Mouse (Mus musculus) intestine, postnatal 0 days (tissue): ENCODE data around the gene Myrf. TPM values are rescaled to one million over a fixed set of nuclear protein-coding genes. Genes with fewer than 3 reads are reported as not detected.

Experiments used
- ATAC-seq: fragments of 200-750 bp; cut with Nextera tagmentation; 2 replicates; pipeline ENCODE4 v1.8.0; 2017; ENCODE audit warnings: mild to moderate bottlenecking, moderate TSS enrichment, moderate library complexity
- H3K27ac ChIP-seq: fragments of 300-500 bp; sonication (generic); 2 replicates; pipeline ENCODE4 v1.5.1; 2014; ENCODE audit warnings: mild to moderate bottlenecking, low read depth, low read length, moderate library complexity
- H3K27me3 ChIP-seq: fragments of 300-500 bp; sonication (generic); replicated peaks from 2 replicates; pipeline ENCODE4 v1.6.1; 2014; ENCODE audit warnings: low read length, mixed read lengths; ENCODE audit not compliant: control insufficient read depth, insufficient read depth
- H3K36me3 ChIP-seq: fragments of 300-500 bp; sonication (generic); 2 replicates; pipeline ENCODE4 v1.6.1; 2014; ENCODE audit warnings: mild to moderate bottlenecking, moderate library complexity; ENCODE audit not compliant: control insufficient read depth, insufficient read depth
- H3K4me1 ChIP-seq: fragments of 300-500 bp; sonication (generic); replicated peaks from 2 replicates; pipeline ENCODE4 v1.6.1; 2014; ENCODE audit warnings: antibody characterized with exemption, low read length, mixed read lengths; ENCODE audit not compliant: control insufficient read depth, insufficient read depth
- H3K4me2 ChIP-seq: fragments of 300-500 bp; sonication (generic); replicated peaks from 2 replicates; pipeline ENCODE4 v1.6.1; 2014; ENCODE audit warnings: low read depth, mild to moderate bottlenecking, moderate library complexity
- H3K4me3 ChIP-seq: fragments of 300-500 bp; sonication (generic); 2 replicates; pipeline ENCODE4 v1.5.1; 2014; ENCODE audit warnings: low read depth, low read length
- H3K9ac ChIP-seq: fragments of 300-500 bp; sonication (generic); 2 replicates; pipeline ENCODE4 v1.6.1; 2014; ENCODE audit warnings: mild to moderate bottlenecking, low read depth, low read length
- H3K9me3 ChIP-seq: fragments of 300-500 bp; sonication (generic); 2 replicates; pipeline ENCODE4 v1.6.1; 2016; ENCODE audit warnings: mixed run types; ENCODE audit not compliant: control insufficient read depth
- CTCF ChIP-seq: sonication (generic); IDR thresholded peaks from 2 replicates; pipeline ENCODE4 v1.5.1; 2016; ENCODE audit warnings: low read depth, mild to moderate bottlenecking, control low read depth, antibody characterized with exemption, moderate library complexity
- WGBS: fragments of 180-500 bp; shearing (Covaris S2); extraction: QIAGEN DNeasy Blood & Tissue Kit; methylation state at CpG from one replicate; pipeline ENCODE4 v1.1.7; 2014; 5-methylcytosine and 5-hydroxymethylcytosine counted together
- polyA plus RNA-seq: library from polyadenylated mRNA; unstranded; fragments of >200 nt; fragmentation: Nextera tagmentation; extraction: Ambion mirVana; gene quantifications from 2 replicates; pipeline ENCODE4 v1.2.1, GENCODE M21; 2015

Gene Myrf
- polyA plus RNA-seq, 1 experiment from 2014 or later, result 4.1 TPM

DNA sequence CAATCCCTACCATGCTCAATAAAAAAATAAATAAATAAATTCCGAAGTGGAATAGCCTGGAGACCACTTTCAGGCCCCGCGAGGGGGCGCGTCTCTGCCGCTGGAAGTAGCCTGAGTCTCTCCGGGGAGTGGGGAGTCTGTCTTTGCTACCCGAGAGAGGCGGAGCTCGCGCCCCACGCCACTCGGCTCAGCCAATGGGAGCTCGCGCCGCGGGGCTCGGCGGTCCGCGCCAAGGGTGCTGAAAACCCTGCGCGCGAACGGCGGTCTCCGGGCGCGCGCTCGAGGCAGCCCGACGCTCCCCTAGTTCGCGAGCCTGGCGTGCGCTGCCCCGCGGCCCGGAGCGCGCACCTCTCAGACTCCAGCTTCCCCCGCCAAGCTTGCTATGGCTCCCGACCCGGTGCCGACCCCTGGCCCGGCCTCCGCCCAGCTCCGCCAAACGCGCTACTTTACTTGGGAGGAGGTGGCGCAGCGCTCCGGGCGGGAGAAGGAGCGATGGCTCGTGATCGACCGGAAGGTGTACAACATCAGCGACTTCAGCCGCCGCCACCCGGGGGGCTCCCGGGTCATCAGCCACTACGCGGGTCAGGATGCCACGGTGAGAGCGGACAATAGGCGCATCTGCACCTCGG lies 57.8 kb downstream of the Myrf start, which contains the start of gene Fads1:
Fads1 (plus strand) TSS at position 219 of the 629 bp plus-strand sequence.
- H3K9me3 ChIP-seq, result no peaks in the 10 kb centered on the region
- under 1% methylated on average over 70 of the region's 70 CpGs for WGBS
- peaks cover 16% of the 10 kb centered on the region; the same call in 1 of the 2 replicates for H3K36me3 ChIP-seq

DNA sequence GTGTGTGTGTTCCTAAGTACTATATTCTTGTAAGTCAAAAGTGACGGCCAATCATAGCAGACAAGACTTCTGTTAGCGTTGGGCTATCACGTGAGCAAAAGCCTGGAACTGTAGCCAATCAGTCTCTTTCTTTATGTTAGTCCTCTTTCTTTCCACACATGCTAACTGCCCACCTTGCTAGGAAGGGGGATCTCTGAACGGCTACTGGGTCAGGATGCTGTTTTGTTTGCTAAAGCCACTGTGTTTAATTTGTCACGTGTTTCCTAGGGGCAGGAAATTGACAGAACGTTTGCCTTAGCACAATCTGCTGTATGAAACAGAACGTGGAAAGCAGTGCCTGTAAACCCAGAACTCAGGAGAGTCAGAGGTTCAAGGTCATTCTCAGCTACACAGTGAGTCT lies 58.4 kb downstream of the Myrf start:
- Histone ChIP-seq H3K27ac (no peak overlapping the region), H3K4me1 (no peaks in the 10 kb centered on the region; the same call in 1 of the 2 replicates), H3K36me3 (peaks cover 13% of the 10 kb centered on the region; the same call in 1 of the 2 replicates), H3K9me3 (no peaks in the 10 kb centered on the region), H3K4me3 (peak overlapping the region; percentile 92), H3K27me3 (no peaks in the 10 kb centered on the region), H3K9ac (no peak overlapping the region), H3K4me2 (peak overlapping the region; percentile 82)
- WGBS, result 19% methylated on average over 7 of the region's 7 CpGs
- TF ChIP-seq CTCF, result no peak
- ATAC-seq, result no peak

More for the DNA sequence above, 57.8 kb downstream of the Myrf start, which contains the start of gene Fads1:
- peak within 1 kb of the TSS; percentile 92 for H3K4me3 ChIP-seq
- ATAC-seq, result peak; percentile 84
- H3K4me1 ChIP-seq, result no peaks in the 10 kb centered on the region; the same call in 1 of the 2 replicates
- H3K27ac ChIP-seq, result peak within 1 kb of the TSS; percentile 73
- H3K9ac ChIP-seq, result peak within 1 kb of the TSS; percentile 70
- peak within 1 kb of the TSS; percentile 82 for H3K4me2 ChIP-seq
- no peaks in the 10 kb centered on the region for H3K27me3 ChIP-seq
- peak; percentile 72 for TF ChIP-seq CTCF

DNA sequence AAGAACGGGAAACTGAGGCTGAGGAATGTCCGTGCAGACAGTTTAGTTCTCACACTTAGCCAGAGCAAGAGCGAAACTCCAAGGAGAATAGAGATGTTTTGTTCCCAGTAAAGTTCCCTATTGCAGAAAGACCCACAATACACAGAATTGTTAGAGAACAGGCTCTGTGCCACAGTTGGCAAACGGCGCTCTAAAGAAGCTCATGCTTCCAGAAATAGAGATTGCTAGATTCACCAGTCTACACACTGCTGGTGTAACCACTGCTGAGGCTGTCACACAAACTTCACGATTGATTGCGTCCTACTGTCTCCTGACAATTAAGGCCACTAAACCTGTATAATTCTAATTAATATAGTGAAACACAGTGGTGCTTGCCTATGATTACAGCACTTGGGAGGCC lies 59.3 kb downstream of the Myrf start:
- 92% methylated on average over 7 of the region's 7 CpGs for WGBS
- no peak overlapping the region for H3K9ac ChIP-seq
- H3K27ac ChIP-seq, result no peak overlapping the region
- no peaks in the 10 kb centered on the region for H3K27me3 ChIP-seq
- no peaks in the 10 kb centered on the region for H3K9me3 ChIP-seq
- H3K4me3 ChIP-seq, result no peak overlapping the region
- no peak for TF ChIP-seq CTCF
- 0 out of 2 replicates have a peak, but pooled peaks cover 4% of the 10 kb centered on the region for H3K36me3 ChIP-seq
- no peak overlapping the region for H3K4me2 ChIP-seq
- ATAC-seq, result no peak
- no peaks in the 10 kb centered on the region; the same call in 1 of the 2 replicates for H3K4me1 ChIP-seq

DNA sequence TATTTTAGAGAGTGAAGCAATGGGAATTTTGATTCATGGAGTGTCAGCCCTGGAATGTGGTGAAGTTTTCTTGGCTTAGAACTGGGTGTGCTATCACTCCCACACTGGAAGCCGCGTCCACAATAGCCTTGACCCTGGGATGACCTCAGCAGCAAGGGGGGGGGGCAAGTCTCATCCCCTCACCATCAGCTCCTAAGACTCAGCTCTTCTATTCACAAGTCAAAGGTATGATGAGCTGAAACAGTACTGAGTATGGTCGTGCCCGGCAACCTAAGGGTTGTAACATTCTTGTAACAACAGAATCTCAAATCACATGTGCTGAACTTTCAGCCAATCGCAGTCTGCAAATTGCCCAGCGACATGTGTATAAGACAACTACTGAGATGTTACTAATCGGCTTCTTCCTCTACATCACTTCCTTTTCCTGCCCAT lies 63.6 kb downstream of the Myrf start:
- 45% methylated on average over 7 of the region's 7 CpGs for WGBS
- no peak overlapping the region for H3K4me3 ChIP-seq
- no peak overlapping the region for H3K4me2 ChIP-seq
- H3K27ac ChIP-seq, result no peak overlapping the region
- H3K4me1 ChIP-seq, result no peaks in the 10 kb centered on the region
- no peak for ATAC-seq
- no peak for TF ChIP-seq CTCF
- no peaks in the 10 kb centered on the region for H3K36me3 ChIP-seq
- no peak overlapping the region for H3K9ac ChIP-seq
- no peaks in the 10 kb centered on the region for H3K9me3 ChIP-seq
- no peaks in the 10 kb centered on the region for H3K27me3 ChIP-seq

DNA sequence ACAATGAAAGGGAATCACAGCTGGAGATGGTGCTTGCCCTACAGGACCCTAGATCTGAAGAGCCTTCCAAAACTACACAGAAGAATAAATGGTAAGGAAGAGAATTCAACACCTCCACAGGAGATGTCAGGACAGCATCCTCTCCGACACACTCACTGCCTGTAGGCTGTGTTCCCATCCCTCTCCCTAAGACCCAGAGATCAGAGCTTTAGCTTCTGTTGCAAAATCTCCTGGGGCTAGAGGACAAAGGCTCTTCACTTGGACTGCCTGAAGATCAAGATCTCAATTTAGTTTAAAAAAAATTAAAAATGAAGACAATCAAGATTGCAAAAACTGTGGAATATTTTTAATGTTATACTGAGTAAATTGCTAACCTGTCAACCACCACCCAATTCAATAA lies 64.1 kb downstream of the Myrf start:
- H3K9ac ChIP-seq, result no peak overlapping the region
- no peaks in the 10 kb centered on the region for H3K27me3 ChIP-seq
- no peaks in the 10 kb centered on the region for H3K4me1 ChIP-seq
- WGBS, result 91% methylated on average over 1 of the region's 1 CpGs
- H3K27ac ChIP-seq, result no peak overlapping the region
- H3K4me3 ChIP-seq, result no peak overlapping the region
- H3K9me3 ChIP-seq, result no peaks in the 10 kb centered on the region
- no peak for ATAC-seq
- TF ChIP-seq CTCF, result no peak
- H3K4me2 ChIP-seq, result no peak overlapping the region
- no peaks in the 10 kb centered on the region for H3K36me3 ChIP-seq

DNA sequence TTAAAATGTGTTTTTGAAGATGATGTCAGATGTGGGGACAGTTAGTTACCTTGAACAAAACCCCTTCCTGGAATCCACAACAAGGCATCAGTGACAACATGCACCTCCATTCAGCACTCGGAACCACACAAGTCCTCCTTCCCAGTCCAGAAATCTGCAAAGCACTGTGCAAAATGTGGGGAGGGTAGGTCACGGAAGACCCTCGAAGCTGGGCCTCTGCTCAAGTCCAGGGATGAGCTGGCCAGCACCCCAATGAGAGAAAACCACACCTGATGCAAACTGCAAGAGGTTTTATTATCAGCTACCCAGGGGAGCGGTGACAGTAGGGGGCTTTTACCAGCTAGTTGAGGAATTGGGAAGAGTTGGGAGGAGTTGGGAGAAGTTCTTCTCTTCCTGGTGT lies 65.6 kb downstream of the Myrf start:
- H3K36me3 ChIP-seq, result no peaks in the 10 kb centered on the region
- H3K27ac ChIP-seq, result no peak overlapping the region
- no peak overlapping the region for H3K4me2 ChIP-seq
- no peak overlapping the region for H3K4me3 ChIP-seq
- ATAC-seq, result no peak
- H3K4me1 ChIP-seq, result no peaks in the 10 kb centered on the region
- TF ChIP-seq CTCF, result no peak
- no peaks in the 10 kb centered on the region for H3K27me3 ChIP-seq
- WGBS, result 76% methylated on average over 4 of the region's 4 CpGs
- H3K9me3 ChIP-seq, result no peaks in the 10 kb centered on the region
- no peak overlapping the region for H3K9ac ChIP-seq
